Mouse (Mus musculus) liver, embryonic 14.5 days (tissue): ENCODE data around the gene Cacna1s.

ENCODE experiments used
- CTCF ChIP-seq: IDR thresholded peaks from 2 replicates; pipeline ENCODE4 v1.5.1; 2016; ENCODE audit warnings: antibody characterized with exemption, low read depth, control low read depth
- EP300 ChIP-seq: IDR thresholded peaks from 2 replicates; pipeline ENCODE4 v1.6.1; 2016; ENCODE audit warnings: antibody characterized with exemption, low read depth

- TF ChIP-seq CTCF (no peak), EP300 (no peak)
These were observed 9.2 kb downstream of the Cacna1s start for GRCm38 (mm10) chr1:136061790-136062141.
